Mouse (Mus musculus): Measurements from ENCODE around the gene Ucp2. TPM values are rescaled to one million over a fixed set of nuclear protein-coding genes. Genes with fewer than 3 reads are reported as not detected.

Gene Ucp2
- polyA plus RNA-seq, 1 experiment from 2014 or later, result 127 TPM

DNA sequence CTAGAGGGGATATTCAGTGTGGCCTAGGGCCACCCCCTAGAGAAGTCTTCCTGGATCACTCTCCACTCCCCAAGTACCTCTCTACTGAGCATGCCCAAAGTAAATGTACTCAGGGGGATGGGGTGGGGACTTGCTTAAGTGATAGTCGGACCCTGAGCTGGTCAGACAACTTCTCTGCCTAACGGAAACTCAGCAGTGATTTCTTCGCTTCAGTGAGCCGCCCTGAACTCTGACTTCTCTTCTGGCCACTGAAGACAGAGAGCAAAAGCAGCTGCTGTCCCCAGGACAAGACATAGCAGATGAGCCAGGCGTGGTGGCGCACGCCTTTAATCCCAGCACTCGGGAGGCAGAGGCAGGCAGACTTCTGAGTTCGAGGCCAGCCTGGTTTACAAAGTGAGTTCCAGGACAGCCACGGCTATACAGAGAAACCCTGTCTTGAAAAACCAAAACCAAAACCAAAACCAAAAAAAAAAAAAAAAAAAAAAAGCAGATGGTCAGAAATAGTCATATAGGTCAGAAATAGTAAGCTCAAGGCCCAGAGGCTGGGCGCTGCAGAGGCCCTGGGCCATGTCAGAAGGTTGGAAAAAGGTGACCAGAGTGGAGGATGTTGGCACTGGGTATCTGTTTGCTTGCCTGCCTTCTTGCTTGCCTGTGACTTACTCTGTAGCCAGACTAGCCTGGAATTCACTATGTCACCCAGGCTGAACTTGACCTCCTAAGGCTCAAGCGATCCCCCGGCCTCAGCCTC lies 11.8 kb downstream of the Ucp2 start:
- H3K4me3 ChIP-seq (ENCODE audit: control insufficient read depth in 1 of 2, insufficient read depth in 1 of 2, low read depth in 1 of 2, low read length in 2 of 2), result no peak overlapping the region
- no peaks in the 10 kb centered on the region for H3K4me1 ChIP-seq (ENCODE audit: control insufficient read depth in 2 of 2, insufficient read depth in 2 of 2, low read length in 2 of 2)
- H3K4me2 ChIP-seq (ENCODE audit: low read length), result no peak overlapping the region
- no peak overlapping the region for H3K9ac ChIP-seq (ENCODE audit: low read length)
- WGBS, result 79% methylated on average over 13 of the region's 13 CpGs
- H3K27me3 ChIP-seq (ENCODE audit: control insufficient read depth, insufficient read depth, low read length), result no peaks in the 10 kb centered on the region
- no peak for ATAC-seq (ENCODE audit: insufficient number of reproducible peaks, insufficient read depth, low FRiP score, low read depth)
- H3K9me3 ChIP-seq (ENCODE audit: control insufficient read depth, low read length), result no peaks in the 10 kb centered on the region
- H3K36me3 ChIP-seq (ENCODE audit: control insufficient read depth, insufficient read depth, low read length), result peaks cover 3% of the 10 kb centered on the region; the same call in 1 of the 2 replicates
- no peak overlapping the region for H3K27ac ChIP-seq (replicated peaks in 1 of 2; ENCODE audit: control insufficient read depth in 1 of 2, insufficient read depth in 1 of 2, low read depth in 2 of 2, low read length in 2 of 2)

DNA sequence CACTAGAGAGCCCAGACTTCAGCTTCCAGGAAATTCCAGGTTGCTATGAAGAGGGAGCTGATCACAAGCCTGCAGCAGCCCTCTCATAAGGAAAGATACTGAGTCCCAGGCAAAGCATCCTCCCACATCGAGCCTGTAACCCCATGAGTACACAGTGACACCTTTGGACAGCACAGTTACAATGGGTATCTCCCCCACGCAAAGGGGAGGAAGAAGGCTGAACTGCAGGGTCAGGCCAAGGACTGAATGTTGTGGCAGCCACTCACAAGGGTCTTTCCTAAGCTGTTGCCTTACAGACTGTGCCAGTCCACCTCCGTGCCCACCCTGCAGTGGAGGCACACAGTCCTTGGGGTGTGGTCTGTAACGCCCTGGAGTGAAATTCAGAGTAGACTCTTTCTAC lies 13.4 kb downstream of the Ucp2 start:
- H3K36me3 ChIP-seq (ENCODE audit: control insufficient read depth, insufficient read depth, low read length), result no peaks in the 10 kb centered on the region
- H3K4me3 ChIP-seq (ENCODE audit: control insufficient read depth in 1 of 2, insufficient read depth in 1 of 2, low read depth in 1 of 2, low read length in 2 of 2), result no peak overlapping the region
- no peak overlapping the region for H3K27ac ChIP-seq (replicated peaks in 1 of 2; ENCODE audit: control insufficient read depth in 1 of 2, insufficient read depth in 1 of 2, low read depth in 2 of 2, low read length in 2 of 2)
- H3K4me1 ChIP-seq (ENCODE audit: control insufficient read depth in 2 of 2, insufficient read depth in 2 of 2, low read length in 2 of 2), result no peaks in the 10 kb centered on the region
- no peak for ATAC-seq (ENCODE audit: insufficient number of reproducible peaks, insufficient read depth, low FRiP score, low read depth)
- no peak overlapping the region for H3K4me2 ChIP-seq (ENCODE audit: low read length)
- H3K27me3 ChIP-seq (ENCODE audit: control insufficient read depth, insufficient read depth, low read length), result no peaks in the 10 kb centered on the region
- 64% methylated on average over 4 of the region's 4 CpGs for WGBS
- no peaks in the 10 kb centered on the region for H3K9me3 ChIP-seq (ENCODE audit: control insufficient read depth, low read length)
- no peak overlapping the region for H3K9ac ChIP-seq (ENCODE audit: low read length)

DNA sequence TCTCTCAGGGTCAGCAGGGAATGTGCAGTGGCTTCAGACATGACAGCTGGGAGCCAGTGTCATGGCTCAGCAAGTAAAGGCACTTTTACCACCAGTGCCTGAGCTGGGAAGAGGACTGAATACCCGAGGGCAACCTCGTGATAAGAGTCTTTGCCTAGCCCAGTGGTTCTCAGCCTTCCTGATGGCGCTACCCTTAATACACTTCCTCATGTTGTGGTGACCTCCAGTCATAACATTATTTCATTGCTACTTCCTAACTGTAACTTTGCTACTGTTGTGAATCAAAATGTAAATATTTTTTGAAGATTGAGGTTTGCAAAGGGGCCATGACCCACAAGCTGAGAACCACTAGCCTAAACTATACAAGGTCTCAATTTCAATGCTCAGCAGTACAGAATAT lies 15.5 kb downstream of the Ucp2 start:
- H3K36me3 ChIP-seq (ENCODE audit: control insufficient read depth, insufficient read depth, low read length), result no peaks in the 10 kb centered on the region
- no peaks in the 10 kb centered on the region for H3K4me1 ChIP-seq (ENCODE audit: control insufficient read depth in 2 of 2, insufficient read depth in 2 of 2, low read length in 2 of 2)
- H3K9ac ChIP-seq (ENCODE audit: low read length), result no peak overlapping the region
- no peaks in the 10 kb centered on the region; the same call in 1 of the 2 replicates for H3K27me3 ChIP-seq (ENCODE audit: control insufficient read depth, insufficient read depth, low read length)
- WGBS, result 56% methylated on average over 3 of the region's 3 CpGs
- ATAC-seq (ENCODE audit: insufficient number of reproducible peaks, insufficient read depth, low FRiP score, low read depth), result no peak
- H3K9me3 ChIP-seq (ENCODE audit: control insufficient read depth, low read length), result no peaks in the 10 kb centered on the region
- H3K4me3 ChIP-seq (ENCODE audit: control insufficient read depth in 1 of 2, insufficient read depth in 1 of 2, low read depth in 1 of 2, low read length in 2 of 2), result no peak overlapping the region
- no peak overlapping the region for H3K4me2 ChIP-seq (ENCODE audit: low read length)
- H3K27ac ChIP-seq (replicated peaks in 1 of 2; ENCODE audit: control insufficient read depth in 1 of 2, insufficient read depth in 1 of 2, low read depth in 2 of 2, low read length in 2 of 2), result no peak overlapping the region

DNA sequence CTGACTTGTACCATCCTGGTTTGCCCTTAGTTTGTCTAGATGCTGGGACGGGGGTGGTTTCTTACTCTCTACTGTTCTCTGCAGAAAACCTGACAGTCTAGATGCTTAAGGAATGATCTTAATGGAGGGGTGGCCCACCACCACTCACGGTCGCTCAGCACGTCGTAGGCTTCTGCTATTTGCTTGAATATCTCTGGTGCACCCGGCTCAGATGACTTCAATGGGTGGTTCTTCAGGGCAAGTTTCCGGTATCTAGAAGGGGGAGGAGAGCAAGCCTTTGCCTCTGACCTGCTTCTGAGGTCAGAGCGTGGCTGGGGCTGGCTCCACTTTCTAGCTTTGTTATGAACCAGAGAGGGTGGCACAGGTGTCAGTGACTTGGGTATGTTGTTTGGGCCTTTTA lies 18.5 kb downstream of the Ucp2 start:
- peaks cover 0 to 2% of the 10 kb centered on the region in 2 experiments; a peak in 1 of 4 replicates for H3K4me1 ChIP-seq (ENCODE audit: control insufficient read depth in 2 of 2, insufficient read depth in 2 of 2, low read length in 2 of 2)
- no peak overlapping the region for H3K27ac ChIP-seq (replicated peaks in 1 of 2; ENCODE audit: control insufficient read depth in 1 of 2, insufficient read depth in 1 of 2, low read depth in 2 of 2, low read length in 2 of 2)
- H3K9ac ChIP-seq (ENCODE audit: low read length), result no peak overlapping the region
- no peaks in the 10 kb centered on the region for H3K36me3 ChIP-seq (ENCODE audit: control insufficient read depth, insufficient read depth, low read length)
- WGBS, result 63% methylated on average over 8 of the region's 8 CpGs
- H3K4me2 ChIP-seq (ENCODE audit: low read length), result no peak overlapping the region
- no peaks in the 10 kb centered on the region for H3K9me3 ChIP-seq (ENCODE audit: control insufficient read depth, low read length)
- H3K27me3 ChIP-seq (ENCODE audit: control insufficient read depth, insufficient read depth, low read length), result no peaks in the 10 kb centered on the region; the same call in 1 of the 2 replicates
- no peak for ATAC-seq (ENCODE audit: insufficient number of reproducible peaks, insufficient read depth, low FRiP score, low read depth)
- H3K4me3 ChIP-seq (ENCODE audit: control insufficient read depth in 1 of 2, insufficient read depth in 1 of 2, low read depth in 1 of 2, low read length in 2 of 2), result no peak overlapping the region

DNA sequence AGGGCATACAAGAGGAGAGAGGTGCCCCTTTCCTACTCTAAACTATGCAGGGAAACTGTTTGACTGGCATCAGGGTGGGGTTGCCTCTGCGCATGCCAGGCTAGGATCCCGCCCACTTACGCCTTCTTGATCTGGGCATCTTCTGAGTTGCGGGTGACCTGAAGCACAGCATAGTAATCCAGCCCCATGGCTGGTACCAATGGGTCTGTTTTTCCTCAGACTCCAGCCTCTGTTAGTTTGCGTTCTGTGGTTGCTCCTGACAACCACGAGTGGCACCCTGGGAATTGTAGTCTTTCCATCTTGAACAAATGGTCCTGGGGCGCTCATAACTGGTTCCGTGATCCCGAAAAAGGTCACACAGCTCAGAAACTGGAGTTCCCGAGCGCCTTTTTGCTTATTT lies 21.4 kb downstream of the Ucp2 start, which contains the start of gene Dnajb13:
Gene Dnajb13 (minus strand): TSS at position 388 of the 400 bp plus-strand sequence.
- peaks cover 0 to 2% of the 10 kb centered on the region in 2 experiments; a peak in 1 of 4 replicates for H3K4me1 ChIP-seq (ENCODE audit: control insufficient read depth in 2 of 2, insufficient read depth in 2 of 2, low read length in 2 of 2)
- 44% methylated on average over 11 of the region's 11 CpGs for WGBS
- H3K9ac ChIP-seq (ENCODE audit: low read length), result no peak within 1 kb of the TSS
- 0 out of 2 replicates have a peak within 1 kb of the TSS, but pooled peaks have one; percentile 7 for H3K4me2 ChIP-seq (ENCODE audit: low read length)
- no peaks in the 10 kb centered on the region for H3K9me3 ChIP-seq (ENCODE audit: control insufficient read depth, low read length)
- H3K4me3 ChIP-seq (ENCODE audit: control insufficient read depth in 1 of 2, insufficient read depth in 1 of 2, low read depth in 1 of 2, low read length in 2 of 2), result no peak within 1 kb of the TSS
- no peaks in the 10 kb centered on the region; the same call in 1 of the 2 replicates for H3K27me3 ChIP-seq (ENCODE audit: control insufficient read depth, insufficient read depth, low read length)
- H3K27ac ChIP-seq (replicated peaks in 1 of 2; ENCODE audit: control insufficient read depth in 1 of 2, insufficient read depth in 1 of 2, low read depth in 2 of 2, low read length in 2 of 2), result no peak within 1 kb of the TSS
- no peak for ATAC-seq (ENCODE audit: insufficient number of reproducible peaks, insufficient read depth, low FRiP score, low read depth)
- no peaks in the 10 kb centered on the region for H3K36me3 ChIP-seq (ENCODE audit: control insufficient read depth, insufficient read depth, low read length)

DNA sequence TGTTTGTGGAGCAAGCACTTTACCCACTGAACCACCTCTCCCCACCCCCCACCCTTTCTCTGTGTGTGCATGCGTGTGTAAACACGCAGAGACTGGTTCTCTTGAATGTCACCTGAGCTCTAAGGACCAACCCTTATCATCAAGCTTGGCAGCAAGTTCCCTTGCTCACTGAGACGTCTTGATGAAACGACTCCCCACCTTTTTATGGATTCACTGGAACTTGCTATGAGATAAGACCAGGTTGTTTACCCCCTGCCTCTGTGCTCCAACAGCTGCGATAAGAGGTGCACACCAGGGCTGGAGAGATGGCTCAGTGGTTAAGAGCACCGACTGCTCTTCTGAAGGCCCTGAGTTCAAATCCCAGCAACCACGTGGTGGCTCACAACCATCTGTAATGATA lies 27.1 kb downstream of the Ucp2 start:
- Histone ChIP-seq H3K27me3 (ENCODE audit: control insufficient read depth, insufficient read depth, low read length) (no peaks in the 10 kb centered on the region), H3K9me3 (ENCODE audit: control insufficient read depth, low read length) (no peaks in the 10 kb centered on the region), H3K36me3 (ENCODE audit: control insufficient read depth, insufficient read depth, low read length) (no peaks in the 10 kb centered on the region), H3K4me1 (ENCODE audit: control insufficient read depth in 2 of 2, insufficient read depth in 2 of 2, low read length in 2 of 2) (no peaks in the 10 kb centered on the region), H3K4me2 (ENCODE audit: low read length) (no peak overlapping the region), H3K27ac (replicated peaks in 1 of 2; ENCODE audit: control insufficient read depth in 1 of 2, insufficient read depth in 1 of 2, low read depth in 2 of 2, low read length in 2 of 2) (no peak overlapping the region), H3K4me3 (ENCODE audit: control insufficient read depth in 1 of 2, insufficient read depth in 1 of 2, low read depth in 1 of 2, low read length in 2 of 2) (no peak overlapping the region), H3K9ac (ENCODE audit: low read length) (no peak overlapping the region)
- WGBS, result 54% methylated on average over 7 of the region's 7 CpGs
- no peak for ATAC-seq (ENCODE audit: insufficient number of reproducible peaks, insufficient read depth, low FRiP score, low read depth)

DNA sequence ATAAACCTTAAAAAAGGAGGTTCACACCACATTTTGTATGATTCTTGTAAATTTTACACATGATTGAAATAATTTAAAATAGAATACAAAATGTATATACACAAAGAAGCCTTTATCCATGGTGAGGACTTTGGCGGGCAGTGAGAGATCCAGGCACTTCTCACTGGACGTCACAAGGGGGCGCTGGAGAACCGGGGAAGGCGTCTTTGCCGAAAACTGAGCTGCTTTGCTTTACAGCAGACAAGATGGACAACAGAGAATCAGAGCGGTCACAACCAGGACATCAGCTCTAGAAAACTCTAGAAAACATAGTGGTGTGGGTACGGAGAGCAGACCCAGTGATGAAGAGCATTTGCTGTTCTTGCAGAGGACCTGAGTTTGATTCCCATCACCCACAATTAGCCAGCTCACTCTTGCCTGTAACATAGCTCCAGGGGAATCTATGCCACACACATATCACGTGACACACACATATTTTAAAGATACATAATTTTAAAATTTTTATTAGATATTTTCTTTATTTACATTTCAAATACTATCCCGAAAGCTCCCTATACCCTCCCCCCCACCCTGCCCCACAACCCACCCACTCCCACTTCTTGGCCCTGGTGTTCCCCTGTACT lies 27.6 kb downstream of the Ucp2 start:
- H3K9me3 ChIP-seq (ENCODE audit: control insufficient read depth, low read length), result no peaks in the 10 kb centered on the region
- H3K9ac ChIP-seq (ENCODE audit: low read length), result no peak overlapping the region
- H3K4me1 ChIP-seq (ENCODE audit: control insufficient read depth in 2 of 2, insufficient read depth in 2 of 2, low read length in 2 of 2), result no peaks in the 10 kb centered on the region
- no peaks in the 10 kb centered on the region for H3K36me3 ChIP-seq (ENCODE audit: control insufficient read depth, insufficient read depth, low read length)
- WGBS, result 19% methylated on average over 10 of the region's 10 CpGs
- no peak overlapping the region for H3K27ac ChIP-seq (replicated peaks in 1 of 2; ENCODE audit: control insufficient read depth in 1 of 2, insufficient read depth in 1 of 2, low read depth in 2 of 2, low read length in 2 of 2)
- ATAC-seq (ENCODE audit: insufficient number of reproducible peaks, insufficient read depth, low FRiP score, low read depth), result no peak
- H3K4me3 ChIP-seq (ENCODE audit: control insufficient read depth in 1 of 2, insufficient read depth in 1 of 2, low read depth in 1 of 2, low read length in 2 of 2), result no peak overlapping the region
- peak overlapping the region; percentile 31 for H3K4me2 ChIP-seq (ENCODE audit: low read length)
- no peaks in the 10 kb centered on the region for H3K27me3 ChIP-seq (ENCODE audit: control insufficient read depth, insufficient read depth, low read length)
